Mouse (Mus musculus) liver, adult 2 months (tissue): ENCODE results near the gene Tbc1d22a.

Experiments
- CTCF ChIP-seq: fragments of 200-500 bp; IDR thresholded peaks from 2 replicates; pipeline ENCODE4 v1.5.1; 2011; ENCODE audit warnings: low read depth, low read length, control low read depth
- POLR2A ChIP-seq: fragments of 200-500 bp; IDR thresholded peaks from 2 replicates; pipeline ENCODE4 v1.6.1; 2011; ENCODE audit warnings: low read length, control low read depth; ENCODE audit not compliant: insufficient read depth; ENCODE audit errors: extremely low read depth

DNA sequence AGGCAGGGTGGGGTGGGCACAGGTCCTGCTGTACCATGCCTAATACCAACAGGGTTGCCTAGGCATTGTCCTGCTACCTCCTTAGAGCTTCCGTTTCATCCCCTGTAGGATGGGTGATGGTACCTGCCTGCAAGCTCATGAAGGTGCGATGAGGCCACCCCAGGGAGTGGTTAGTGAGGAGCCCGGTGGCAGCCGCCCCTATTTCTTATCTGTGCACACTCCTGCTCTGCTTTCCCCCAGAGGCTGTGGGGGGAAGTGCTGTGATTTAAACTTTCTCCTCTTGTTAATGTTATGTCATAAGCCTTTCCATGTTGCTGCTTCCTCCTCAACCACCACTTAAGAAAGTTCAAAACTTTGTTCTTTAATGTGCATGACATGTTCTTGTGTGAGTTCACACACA lies 38.4 kb downstream of the Tbc1d22a start:
- TF ChIP-seq POLR2A, result no peak
- no peak for TF ChIP-seq CTCF
